Mouse (Mus musculus) erythroid progenitor cell, adult 5-6 weeks (primary cell): Measurements from ENCODE around the gene Vwa5b2. TPM values are rescaled to one million over a fixed set of nuclear protein-coding genes. Genes with fewer than 3 reads are reported as not detected.
A peak's percentile ranks its signal among the peaks of the same experiment; 100 is the strongest.

ENCODE experiments used
- ATAC-seq: replicated peaks from 2 replicates; pipeline ENCODE4 v1.8.0; 2016; ENCODE audit warnings: moderate number of reproducible peaks, mild to moderate bottlenecking, moderate TSS enrichment, inconsistent platforms; ENCODE audit not compliant: poor library complexity, low FRiP score, severe bottlenecking
- total RNA-seq, 2 experiments: library from RNA; stranded (forward) in 1 of 2; stranded (reverse) in 1 of 2; fragments of 150-400 nt in 1 of 2; fragments of 186-747, 209-891 nt in 1 of 2; gene quantifications; 2 replicates each; pipeline versions ENCODE4 v1.2.3 to v1.2.4; 2015 to 2017; ENCODE audit warnings: low replicate concordance in 2 of 2

The Vwa5b2 gene
- total RNA-seq (2015; ENCODE audit: low replicate concordance) = not detected in 2 replicates
- total RNA-seq (2017; ENCODE audit: low replicate concordance) = 0.77 TPM in 1 of 2 replicates, not detected in the other

GRCm38 (mm10) chr16:20589366-20589938, at the start of gene Vwa5b2:
Gene Vwa5b2 (plus strand): TSS chr16:20589471.
- ATAC-seq = no peak

GRCm38 (mm10) chr16:20539649-20540048, 49.6 kb upstream of the Vwa5b2 start:
- no peak for ATAC-seq

GRCm38 (mm10) chr16:20540438-20540837, 48.8 kb upstream of the Vwa5b2 start:
- no peak for ATAC-seq

GRCm38 (mm10) chr16:20545696-20546095, 43.6 kb upstream of the Vwa5b2 start:
- no peak for ATAC-seq

GRCm38 (mm10) chr16:20547423-20547822, 41.8 kb upstream of the Vwa5b2 start:
- no peak for ATAC-seq

- peak; percentile 97 for ATAC-seq
Measured at GRCm38 (mm10) chr16:20548096-20548948, 40.9 kb upstream of the Vwa5b2 start, which contains the start of gene Abcf3. Gene Abcf3 (plus strand): TSS chr16:20548577.

GRCm38 (mm10) chr16:20549161-20549560, 40.1 kb upstream of the Vwa5b2 start:
- ATAC-seq = no peak

GRCm38 (mm10) chr16:20551691-20552090, 37.6 kb upstream of the Vwa5b2 start:
- no peak for ATAC-seq

- ATAC-seq = no peak
Measured at GRCm38 (mm10) chr16:20552594-20552993, 36.7 kb upstream of the Vwa5b2 start.

- no peak for ATAC-seq
Measured at GRCm38 (mm10) chr16:20555000-20555399, 34.3 kb upstream of the Vwa5b2 start.

GRCm38 (mm10) chr16:20557381-20557780, 31.9 kb upstream of the Vwa5b2 start:
- no peak for ATAC-seq

- ATAC-seq = no peak
Measured at GRCm38 (mm10) chr16:20565075-20565474, 24.2 kb upstream of the Vwa5b2 start.

GRCm38 (mm10) chr16:20589939-20590679, 838 bp downstream of the Vwa5b2 start:
- no peak for ATAC-seq

GRCm38 (mm10) chr16:20590680-20591038, 1.4 kb downstream of the Vwa5b2 start:
- no peak for ATAC-seq

- ATAC-seq = no peak
Measured at GRCm38 (mm10) chr16:20591076-20591705, 1.9 kb downstream of the Vwa5b2 start.

- no peak for ATAC-seq
Measured at GRCm38 (mm10) chr16:20595060-20595673, 5.9 kb downstream of the Vwa5b2 start.

- ATAC-seq = no peak
Measured at GRCm38 (mm10) chr16:20595737-20596136, 6.5 kb downstream of the Vwa5b2 start.

- no peak for ATAC-seq
Measured at GRCm38 (mm10) chr16:20596687-20597441, 7.6 kb downstream of the Vwa5b2 start.

GRCm38 (mm10) chr16:20600511-20600910, 11.2 kb downstream of the Vwa5b2 start:
- ATAC-seq = no peak
